ENCODE assay signal across 36 mouse cellular contexts in genomic region chr17:40882172-40882571, GRCm38 (mm10). TPM values are rescaled to one million over a fixed set of nuclear protein-coding genes. Genes with fewer than 3 reads are reported as not detected.
"Had no signal": no experiment of that assay in that cellular context is flagged by ENCODE, and none has a peak within 500 bp of the region (broad histone marks: within the 10 kb centered on the region; RNA-seq: fewer than 3 reads in every experiment).

No protein-coding gene starts in this region.

- H3K27me3 ChIP-seq: embryonic facial prominence, embryonic 12.5 days; embryonic facial prominence, embryonic 13.5 days; embryonic facial prominence, embryonic 15.5 days; forebrain, embryonic 12.5 days; forebrain, embryonic 13.5 days; forebrain, embryonic 15.5 days had no signal

- DNase-seq: cerebellum, adult 9-10 months; cerebellum, adult 9-11 months; cerebellum, postnatal 10 days; cerebellum, postnatal 14 days; cerebellum, postnatal 25 days; cerebellum, postnatal 36 days; embryo, embryonic 11 days; forebrain, postnatal 0 days; gastrocnemius, adult 2 months; gastrocnemius, postnatal 10 days; gastrocnemius, postnatal 14 days; gastrocnemius, postnatal 25 days; gastrocnemius, postnatal 36 days; heart, adult 11 months; heart, adult 18-20 months; heart, adult 2 months had no signal

- H3K4me3 ChIP-seq: embryonic facial prominence, embryonic 10.5 days; embryonic facial prominence, embryonic 12.5 days; embryonic facial prominence, embryonic 13.5 days; embryonic facial prominence, embryonic 15.5 days; erythroblast, embryonic 14.5 days; forebrain, embryonic 10.5 days; forebrain, embryonic 12.5 days; forebrain, embryonic 13.5 days; forebrain, embryonic 15.5 days; gastrocnemius, adult 2 months; heart, adult 2 months had no signal

- H3K9me3 ChIP-seq: embryonic facial prominence, embryonic 10.5 days; embryonic facial prominence, embryonic 12.5 days; embryonic facial prominence, embryonic 13.5 days; embryonic facial prominence, embryonic 15.5 days; forebrain, embryonic 10.5 days; forebrain, embryonic 12.5 days; forebrain, embryonic 13.5 days; forebrain, embryonic 15.5 days had no signal

- H3K9ac ChIP-seq: embryonic facial prominence, embryonic 12.5 days; embryonic facial prominence, embryonic 13.5 days; embryonic facial prominence, embryonic 15.5 days; forebrain, embryonic 12.5 days; forebrain, embryonic 13.5 days; forebrain, embryonic 15.5 days; forebrain, postnatal 0 days had no signal

- ATAC-seq: forebrain, embryonic 13.5 days; forebrain, embryonic 14.5 days; forebrain, embryonic 15.5 days; forebrain, embryonic 16.5 days; forebrain, postnatal 0 days had no signal

- H3K4me2 ChIP-seq: embryonic facial prominence, embryonic 12.5 days; embryonic facial prominence, embryonic 13.5 days; embryonic facial prominence, embryonic 15.5 days; forebrain, embryonic 12.5 days; forebrain, embryonic 13.5 days; forebrain, embryonic 15.5 days had no signal

- H3K36me3 ChIP-seq: embryonic facial prominence, embryonic 10.5 days; embryonic facial prominence, embryonic 12.5 days; embryonic facial prominence, embryonic 13.5 days; embryonic facial prominence, embryonic 15.5 days; forebrain, embryonic 10.5 days; forebrain, embryonic 12.5 days; forebrain, embryonic 15.5 days had no signal

- H3K27ac ChIP-seq: embryonic facial prominence, embryonic 10.5 days; embryonic facial prominence, embryonic 12.5 days; embryonic facial prominence, embryonic 13.5 days; embryonic facial prominence, embryonic 15.5 days; forebrain, embryonic 10.5 days; forebrain, embryonic 12.5 days; forebrain, embryonic 13.5 days; forebrain, embryonic 15.5 days; gastrocnemius, adult 2 months; heart, adult 2 months had no signal

- H3K4me1 ChIP-seq: embryonic facial prominence, embryonic 12.5 days had no signal

RNA-seq across cellular contexts. Expression of gene Glyatl3, which starts 32.0 kb away (rescaled TPM):
- total RNA-seq: common myeloid progenitor, adult 5-6 weeks; forebrain, postnatal 0 days; gastrocnemius, adult 18-20 months; gastrocnemius, adult 2 months; gastrocnemius, adult 8-10 months; gastrocnemius, postnatal 10 days; gastrocnemius, postnatal 14 days; gastrocnemius, postnatal 25 days; gastrocnemius, postnatal 36 days; gastrocnemius, postnatal 4 days; heart, adult 18-20 months; heart, adult 2 months; heart, adult 8-10 months had no signal
- polyA plus RNA-seq: cortical plate, adult 2 months; erythroblast, embryonic 14.5 days; forebrain, embryonic 11.5 days; forebrain, embryonic 13.5 days; forebrain, embryonic 14.5 days; forebrain, embryonic 15.5 days; forebrain, embryonic 16.5 days; forebrain, postnatal 0 days; frontal cortex, adult 2 months; gonadal fat pad, adult 2 months; heart, adult 2 months had no signal
